Mouse (Mus musculus): ENCODE measurements at regions not wholly inside any gene's neighbourhood (a gene's known extent, or its start where the extent isn't known, plus 50 kb on each side); places are given as distances from the start of the nearest gene placed in this dataset.
"Not testable (repeated sequence)": the region's sequence is repeated elsewhere in the genome, so short reads cannot be mapped to it uniquely, and the experiment has no call there.

DNA sequence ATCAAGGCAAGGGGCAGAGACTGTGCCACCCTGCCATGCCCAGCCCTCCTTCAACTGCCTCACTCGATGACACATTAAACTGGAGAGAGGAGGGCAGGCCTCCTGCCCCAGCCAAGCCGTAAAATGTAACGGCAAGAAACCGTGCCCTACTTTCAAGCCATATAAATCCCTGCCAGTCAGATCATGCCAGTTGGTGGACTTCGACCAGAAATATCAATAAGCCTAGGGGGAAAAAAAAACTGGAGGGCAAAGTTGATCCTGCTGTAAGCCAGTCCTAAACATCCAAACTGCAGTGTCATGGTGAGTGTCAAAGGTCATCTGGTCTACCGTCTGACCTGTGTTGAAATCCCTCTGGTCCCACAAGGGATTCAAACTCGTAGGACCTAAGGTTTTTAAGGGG is 170.8 kb downstream of the Tomm20 start:
- H3K4me2 ChIP-seq (replicated peaks), result no peak overlapping the region
- no peaks in the 10 kb centered on the region for H3K36me3 ChIP-seq
- H3K9me3 ChIP-seq, result no peaks in the 10 kb centered on the region
- no peak overlapping the region for H3K4me3 ChIP-seq
- H3K27ac ChIP-seq, result no peak overlapping the region
- H3K27me3 ChIP-seq (replicated peaks), result no peaks in the 10 kb centered on the region
- 76% methylated on average over 7 of the region's 7 CpGs for WGBS
- no peak overlapping the region for H3K9ac ChIP-seq
- no peaks in the 10 kb centered on the region for H3K4me1 ChIP-seq
- ATAC-seq (ENCODE audit: low FRiP score, low read depth), result no peak

DNA sequence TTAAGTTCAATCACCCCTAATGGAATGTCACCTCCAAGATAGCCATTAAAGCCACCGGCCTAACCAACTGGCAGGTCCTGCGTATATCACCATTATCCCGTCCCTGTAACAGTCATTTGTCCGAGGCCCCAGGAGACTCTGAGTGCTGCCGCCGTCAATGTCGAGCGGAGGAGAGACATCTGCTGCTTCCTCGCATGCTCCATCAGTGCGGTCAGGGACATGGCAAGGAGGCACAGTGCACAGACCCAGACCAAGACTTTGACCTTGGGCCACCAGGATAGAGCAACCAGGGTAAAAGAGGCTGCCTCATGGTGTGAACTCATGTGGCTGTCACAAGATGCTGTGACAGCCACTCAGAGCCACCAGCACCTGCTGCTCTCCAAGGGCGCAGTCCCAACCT is 172.9 kb downstream of the Tomm20 start:
- H3K4me2 ChIP-seq (replicated peaks), result no peak overlapping the region
- no peak overlapping the region for H3K9ac ChIP-seq
- no peaks in the 10 kb centered on the region for H3K4me1 ChIP-seq
- no peak overlapping the region for H3K4me3 ChIP-seq
- no peaks in the 10 kb centered on the region for H3K36me3 ChIP-seq
- WGBS, result 65% methylated on average over 11 of the region's 11 CpGs
- ATAC-seq (ENCODE audit: low FRiP score, low read depth), result no peak
- H3K9me3 ChIP-seq, result no peaks in the 10 kb centered on the region
- H3K27ac ChIP-seq, result no peak overlapping the region
- H3K27me3 ChIP-seq (replicated peaks), result no peaks in the 10 kb centered on the region

DNA sequence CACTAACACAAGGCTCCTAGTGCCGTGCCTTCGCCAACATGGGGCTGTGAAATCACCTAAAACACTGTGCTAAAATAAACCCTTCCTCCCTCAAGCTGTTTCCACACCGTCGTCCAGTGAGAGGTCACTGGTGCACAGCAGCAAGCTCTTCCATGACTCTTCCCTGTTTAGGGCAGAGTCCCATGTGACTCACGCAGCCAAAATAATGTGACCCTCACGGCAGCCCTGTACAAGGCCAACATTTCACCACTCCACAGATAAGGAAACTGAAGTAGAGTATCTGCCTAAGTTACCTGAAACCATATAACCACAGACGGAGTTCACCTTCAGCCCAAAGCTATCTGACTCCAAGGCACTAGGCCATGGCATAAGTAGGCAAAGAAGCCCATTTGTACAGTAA is 173.4 kb downstream of the Tomm20 start:
- no peak overlapping the region for H3K27ac ChIP-seq
- no peaks in the 10 kb centered on the region for H3K4me1 ChIP-seq
- H3K4me3 ChIP-seq, result no peak overlapping the region
- ATAC-seq (ENCODE audit: low FRiP score, low read depth), result no peak
- no peaks in the 10 kb centered on the region for H3K36me3 ChIP-seq
- H3K27me3 ChIP-seq (replicated peaks), result no peaks in the 10 kb centered on the region
- no peak overlapping the region for H3K4me2 ChIP-seq (replicated peaks)
- WGBS, result 88% methylated on average over 7 of the region's 7 CpGs
- no peaks in the 10 kb centered on the region for H3K9me3 ChIP-seq
- no peak overlapping the region for H3K9ac ChIP-seq

DNA sequence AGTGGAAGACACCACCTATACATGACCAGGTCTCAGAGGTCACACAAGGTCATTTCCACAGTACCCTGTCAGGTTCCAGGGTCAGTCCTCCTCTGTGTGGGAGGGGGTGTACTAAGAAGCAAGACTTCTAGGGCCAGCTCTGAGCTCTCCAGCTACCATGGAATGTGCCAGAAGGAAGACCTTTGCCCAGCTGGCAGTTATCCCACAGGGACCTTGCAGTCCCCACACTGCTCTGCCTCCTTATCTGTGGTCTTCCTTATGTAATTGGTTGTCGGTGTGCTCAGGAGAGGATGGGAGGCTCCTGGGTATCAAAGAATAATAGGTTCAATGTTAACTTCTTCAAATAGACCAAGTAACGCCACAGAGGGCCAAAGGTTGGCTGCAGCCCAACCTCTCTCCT is 175.3 kb downstream of the Tomm20 start:
- not testable (repeated sequence) for H3K36me3 ChIP-seq; H3K27ac ChIP-seq; H3K9ac ChIP-seq; H3K4me3 ChIP-seq; H3K4me1 ChIP-seq; H3K27me3 ChIP-seq (replicated peaks); H3K9me3 ChIP-seq; ATAC-seq (ENCODE audit: low FRiP score, low read depth); H3K4me2 ChIP-seq (replicated peaks)
- WGBS, result 90% methylated on average over 2 of the region's 2 CpGs

DNA sequence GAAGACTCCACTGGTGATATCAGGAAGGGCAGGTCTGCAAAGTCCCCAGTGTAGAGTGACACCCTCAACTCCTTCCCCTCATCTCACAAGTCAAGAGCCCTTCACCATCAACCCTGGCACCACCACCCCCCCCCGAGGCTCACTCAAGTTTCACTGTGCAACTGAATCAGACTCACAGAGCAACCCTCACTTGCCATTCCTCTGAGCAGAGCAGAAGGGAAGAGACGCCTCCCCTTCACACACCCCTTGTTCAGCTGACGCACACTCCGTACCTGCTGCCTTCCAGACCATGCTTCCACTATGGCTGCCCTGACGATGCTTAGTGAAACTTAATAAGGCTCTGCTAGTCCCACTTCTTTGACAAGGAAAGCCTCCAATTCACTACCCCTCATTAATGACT is 174.4 kb upstream of the Irf2bp2 start:
- WGBS, result 95% methylated on average over 5 of the region's 5 CpGs

DNA sequence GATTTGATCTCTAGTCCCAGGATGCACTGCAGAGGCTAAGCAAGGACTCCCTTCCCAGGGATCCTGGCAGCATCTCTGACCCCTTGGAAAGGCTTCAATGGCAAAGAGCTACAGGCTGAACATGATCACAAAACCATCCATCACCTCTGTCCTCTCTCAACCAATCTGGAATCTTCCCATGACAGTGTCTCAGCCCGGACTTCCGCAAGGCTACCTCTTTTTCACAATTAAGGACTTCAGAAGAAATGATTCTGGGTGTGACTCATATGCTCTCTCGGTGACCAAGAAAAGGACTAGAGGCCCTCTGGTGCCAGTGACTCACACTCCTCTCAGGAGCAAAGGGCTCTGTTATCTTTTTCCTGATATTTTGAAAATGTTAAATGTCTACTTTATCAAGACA is 173.6 kb upstream of the Irf2bp2 start:
- H3K9ac ChIP-seq, result no peak overlapping the region
- no peaks in the 10 kb centered on the region for H3K9me3 ChIP-seq
- H3K4me1 ChIP-seq, result no peaks in the 10 kb centered on the region
- H3K4me2 ChIP-seq (replicated peaks), result no peak overlapping the region
- no peaks in the 10 kb centered on the region for H3K27me3 ChIP-seq (replicated peaks)
- no peak overlapping the region for H3K27ac ChIP-seq
- ATAC-seq (ENCODE audit: low FRiP score, low read depth), result no peak
- H3K4me3 ChIP-seq, result no peak overlapping the region
- H3K36me3 ChIP-seq, result no peaks in the 10 kb centered on the region
- 92% methylated on average over 3 of the region's 3 CpGs for WGBS

More for the DNA sequence above, 174.4 kb upstream of the Irf2bp2 start:
- Histone ChIP-seq H3K9me3 (no peaks in the 10 kb centered on the region), H3K27me3 (replicated peaks) (no peaks in the 10 kb centered on the region), H3K36me3 (no peaks in the 10 kb centered on the region), H3K4me2 (replicated peaks) (no peak overlapping the region), H3K9ac (no peak overlapping the region), H3K4me3 (no peak overlapping the region), H3K27ac (no peak overlapping the region), H3K4me1 (no peaks in the 10 kb centered on the region)
- no peak for ATAC-seq (ENCODE audit: low FRiP score, low read depth)

DNA sequence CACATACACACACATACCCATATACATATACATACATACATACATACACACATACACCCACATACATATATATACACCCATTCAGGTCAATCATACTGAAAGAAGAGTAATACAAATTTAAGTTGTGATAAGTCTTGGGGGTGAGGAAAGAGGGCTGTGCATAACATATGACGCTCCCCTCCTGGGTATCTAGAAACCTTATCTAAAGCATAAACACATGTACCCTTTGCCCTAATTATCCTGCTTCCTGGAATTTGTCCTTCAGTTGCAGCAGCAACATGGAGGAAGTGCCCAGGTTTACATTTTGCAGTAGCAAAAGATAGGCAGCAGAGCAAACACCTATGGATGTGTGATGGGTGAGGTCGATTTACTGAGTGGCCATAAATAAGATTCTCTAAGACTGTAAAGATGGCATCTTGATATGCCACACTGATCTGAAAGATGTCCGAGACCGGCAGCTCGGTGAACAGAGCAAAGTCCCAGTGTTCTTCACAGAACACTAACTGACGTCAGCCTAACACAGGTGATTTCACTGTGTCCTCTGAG is 172.0 kb upstream of the Irf2bp2 start:
- no peak overlapping the region for H3K4me2 ChIP-seq (replicated peaks)
- no peaks in the 10 kb centered on the region for H3K36me3 ChIP-seq
- 89% methylated on average over 6 of the region's 6 CpGs for WGBS
- no peak overlapping the region for H3K9ac ChIP-seq
- no peak for ATAC-seq (ENCODE audit: low FRiP score, low read depth)
- H3K27me3 ChIP-seq (replicated peaks), result no peaks in the 10 kb centered on the region
- H3K27ac ChIP-seq, result no peak overlapping the region
- H3K9me3 ChIP-seq, result no peaks in the 10 kb centered on the region
- H3K4me1 ChIP-seq, result no peaks in the 10 kb centered on the region
- H3K4me3 ChIP-seq, result no peak overlapping the region

DNA sequence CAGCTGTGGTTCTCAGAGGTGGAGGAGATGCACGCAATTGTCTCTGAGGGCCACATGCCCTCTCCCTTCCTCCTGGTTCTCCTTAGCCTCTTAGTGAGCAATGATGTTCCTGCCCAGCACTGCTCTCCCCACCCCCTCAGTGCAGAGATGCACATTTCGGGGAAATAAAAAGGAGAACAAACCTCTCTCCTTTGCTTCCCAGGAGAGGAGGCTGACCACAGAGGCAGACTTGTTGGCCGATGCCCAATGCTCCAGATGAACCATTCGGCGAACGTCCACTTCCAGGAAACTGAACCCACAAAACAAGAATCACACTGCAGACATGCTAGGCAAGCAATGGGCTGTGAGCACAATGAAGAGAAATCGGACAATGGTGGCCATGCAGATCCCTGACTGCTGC is 169.8 kb upstream of the Irf2bp2 start:
- no peak for ATAC-seq (ENCODE audit: low FRiP score, low read depth)
- WGBS, result 91% methylated on average over 7 of the region's 7 CpGs
- Histone ChIP-seq H3K4me3 (no peak overlapping the region), H3K36me3 (no peaks in the 10 kb centered on the region), H3K4me2 (replicated peaks) (no peak overlapping the region), H3K4me1 (no peaks in the 10 kb centered on the region), H3K9ac (no peak overlapping the region), H3K27me3 (replicated peaks) (no peaks in the 10 kb centered on the region), H3K9me3 (no peaks in the 10 kb centered on the region), H3K27ac (no peak overlapping the region)

DNA sequence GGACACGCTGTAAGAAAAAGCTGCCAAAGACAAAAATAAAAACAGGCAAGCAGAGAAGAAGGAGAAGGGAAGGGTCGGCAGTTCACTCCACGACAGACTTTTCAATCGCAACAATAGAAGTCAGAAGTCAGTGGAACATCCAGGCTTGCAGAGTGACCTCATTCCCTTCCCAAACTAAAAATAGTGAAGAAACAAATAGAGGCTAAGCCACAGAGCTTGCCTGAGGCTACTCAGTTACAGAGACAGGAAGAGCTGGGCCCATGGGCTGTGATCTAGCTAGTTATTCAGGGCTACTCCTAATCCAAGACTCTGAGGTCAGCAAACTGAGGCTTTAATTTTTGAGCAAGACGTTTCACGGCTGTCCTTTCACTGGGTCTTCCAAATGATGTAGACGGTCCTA is 165.9 kb upstream of the Irf2bp2 start:
- Histone ChIP-seq H3K4me1 (no peaks in the 10 kb centered on the region), H3K36me3 (no peaks in the 10 kb centered on the region), H3K4me2 (replicated peaks) (no peak overlapping the region), H3K27ac (no peak overlapping the region), H3K9ac (no peak overlapping the region), H3K27me3 (replicated peaks) (no peaks in the 10 kb centered on the region), H3K9me3 (no peaks in the 10 kb centered on the region), H3K4me3 (no peak overlapping the region)
- no peak for ATAC-seq (ENCODE audit: low FRiP score, low read depth)
- 77% methylated on average over 7 of the region's 7 CpGs for WGBS

DNA sequence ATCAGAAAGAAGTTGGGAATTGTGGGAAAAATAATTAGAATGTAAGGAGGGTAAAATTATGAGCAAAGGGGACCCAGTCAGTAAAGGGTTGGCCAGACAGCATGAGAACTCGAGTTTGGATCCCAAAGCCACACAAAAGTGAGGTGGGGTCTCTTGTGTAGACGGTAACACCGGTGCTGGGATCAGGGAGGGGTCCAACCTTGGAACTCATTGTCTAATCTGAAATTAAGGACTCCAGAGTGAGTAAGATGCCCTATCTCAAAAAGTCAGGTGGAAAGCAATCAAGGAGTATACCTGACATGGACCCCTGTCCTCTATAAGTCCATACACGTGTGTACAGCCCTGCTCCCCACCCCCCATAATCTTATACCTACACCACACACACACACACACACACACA is 165.2 kb upstream of the Irf2bp2 start:
- Histone ChIP-seq H3K4me1 (no peaks in the 10 kb centered on the region), H3K4me2 (replicated peaks) (no peak overlapping the region), H3K27ac (no peak overlapping the region), H3K4me3 (no peak overlapping the region), H3K36me3 (no peaks in the 10 kb centered on the region), H3K27me3 (replicated peaks) (no peaks in the 10 kb centered on the region), H3K9me3 (no peaks in the 10 kb centered on the region), H3K9ac (no peak overlapping the region)
- 90% methylated on average over 4 of the region's 4 CpGs for WGBS
- ATAC-seq (ENCODE audit: low FRiP score, low read depth), result no peak

DNA sequence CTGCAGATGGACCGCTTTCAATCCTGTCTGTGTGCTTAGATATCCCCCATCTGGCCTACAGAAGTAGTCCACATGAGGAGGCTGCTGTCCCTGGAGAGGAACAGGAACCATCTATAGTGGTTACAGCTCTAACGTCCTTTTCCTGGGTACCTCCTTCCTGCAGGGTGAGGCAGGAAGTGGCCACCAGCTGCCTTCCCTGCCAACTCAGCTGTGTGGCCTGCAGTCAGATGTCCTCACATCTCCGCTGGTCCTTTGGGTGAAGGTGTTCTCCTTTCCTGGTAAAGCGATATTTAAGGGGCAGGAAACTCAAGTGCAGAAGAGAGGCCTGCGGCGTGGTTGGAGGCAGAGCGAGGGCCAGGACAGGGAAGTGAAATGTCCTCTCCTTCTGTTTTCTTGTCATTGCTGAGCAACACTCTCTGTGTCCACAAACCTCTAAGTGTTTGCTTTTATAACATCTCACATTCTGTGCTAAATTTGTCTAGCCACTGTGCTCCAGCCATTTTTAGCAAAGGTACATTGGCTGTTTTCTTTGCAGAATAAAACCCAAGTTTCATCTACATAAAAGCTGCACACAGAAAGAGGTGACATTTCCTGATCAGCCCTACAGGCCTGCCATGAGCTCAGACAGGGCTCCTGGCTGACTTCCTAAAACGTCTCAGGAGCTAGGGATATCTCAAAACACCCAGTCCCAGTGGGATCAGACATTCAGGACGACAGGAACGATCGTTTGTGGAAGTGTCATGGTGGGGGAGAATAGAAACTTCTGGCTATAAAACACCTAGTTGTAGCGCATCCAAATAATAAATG is 164.4 kb upstream of the Irf2bp2 start:
- no peak overlapping the region for H3K27ac ChIP-seq
- H3K9me3 ChIP-seq, result no peaks in the 10 kb centered on the region
- 78% methylated on average over 12 of the region's 12 CpGs for WGBS
- no peak overlapping the region for H3K9ac ChIP-seq
- no peaks in the 10 kb centered on the region for H3K36me3 ChIP-seq
- no peak overlapping the region for H3K4me3 ChIP-seq
- no peaks in the 10 kb centered on the region for H3K4me1 ChIP-seq
- no peaks in the 10 kb centered on the region for H3K27me3 ChIP-seq (replicated peaks)
- ATAC-seq (ENCODE audit: low FRiP score, low read depth), result no peak
- H3K4me2 ChIP-seq (replicated peaks), result no peak overlapping the region

DNA sequence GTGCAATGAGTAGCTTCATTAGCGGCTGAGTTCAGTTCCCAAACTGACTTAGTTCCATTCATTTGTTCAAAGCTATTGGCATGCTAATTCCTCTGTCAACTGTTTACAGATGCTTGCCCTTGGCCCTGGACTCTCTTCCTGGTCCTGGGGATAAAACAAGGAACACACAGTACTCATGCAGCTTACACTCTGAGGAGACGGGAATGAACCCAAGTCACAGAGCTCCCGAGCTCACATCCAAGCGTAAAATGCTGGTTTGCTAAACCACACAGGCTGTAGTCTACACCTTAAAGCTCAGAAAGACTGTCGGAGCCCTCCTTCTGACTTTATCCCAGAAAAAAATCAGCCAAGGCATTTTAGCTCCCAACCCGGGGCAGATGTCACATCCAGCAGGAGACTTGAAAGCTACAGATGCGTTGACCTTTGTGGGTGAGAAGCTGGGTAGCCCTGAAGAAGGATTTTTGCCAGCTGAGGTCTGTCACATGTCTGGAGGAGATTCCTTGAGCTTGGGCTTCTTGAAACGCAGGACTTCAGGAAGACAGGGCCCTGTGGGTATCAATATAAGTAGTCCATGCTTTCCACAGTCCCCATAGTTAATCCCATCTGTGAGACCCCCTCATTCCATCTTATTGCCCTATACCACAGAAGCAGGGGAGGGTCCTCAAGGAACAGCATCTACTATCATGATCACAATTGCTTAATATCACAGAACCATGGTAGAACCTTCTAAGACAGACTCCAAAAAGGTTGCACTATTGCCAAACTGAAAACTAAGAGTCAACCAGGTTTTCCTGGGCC is 162.7 kb upstream of the Irf2bp2 start:
- ATAC-seq (ENCODE audit: low FRiP score, low read depth), result no peak
- Histone ChIP-seq H3K4me1 (no peaks in the 10 kb centered on the region), H3K27ac (no peak overlapping the region), H3K4me3 (no peak overlapping the region), H3K9ac (no peak overlapping the region), H3K9me3 (no peaks in the 10 kb centered on the region), H3K4me2 (replicated peaks) (no peak overlapping the region), H3K27me3 (replicated peaks) (no peaks in the 10 kb centered on the region), H3K36me3 (no peaks in the 10 kb centered on the region)
- WGBS, result 83% methylated on average over 8 of the region's 8 CpGs
